Mouse (Mus musculus) intestine, embryonic 15.5 days (tissue): ENCODE measurements at regions not wholly inside any gene's neighbourhood (a gene's known extent, or its start where the extent isn't known, plus 50 kb on each side); places are given as distances from the start of the nearest gene placed in this dataset.
A peak's percentile ranks its signal among the peaks of the same experiment; 100 is the strongest.

Source experiments
- ATAC-seq: fragments of 200-750 bp; cut with Nextera tagmentation; 2 replicates; pipeline ENCODE4 v1.8.0; 2017; ENCODE audit warnings: moderate TSS enrichment, moderate library complexity
- H3K27ac ChIP-seq: fragments of 300-500 bp; sonication (generic); 2 replicates; pipeline ENCODE4 v1.5.1; 2015; ENCODE audit warnings: mild to moderate bottlenecking, inconsistent platforms
- H3K27me3 ChIP-seq: fragments of 300-500 bp; sonication (generic); replicated peaks from 2 replicates; pipeline ENCODE4 v1.6.1; 2015; ENCODE audit warnings: inconsistent platforms
- H3K36me3 ChIP-seq: fragments of 300-500 bp; sonication (generic); 2 replicates; pipeline ENCODE4 v1.6.1; 2015; ENCODE audit warnings: inconsistent platforms
- H3K4me1 ChIP-seq: fragments of 300-500 bp; sonication (generic); replicated peaks from 2 replicates; pipeline ENCODE4 v1.6.1; 2015; ENCODE audit warnings: inconsistent platforms
- H3K4me2 ChIP-seq: fragments of 300-500 bp; sonication (generic); replicated peaks from 2 replicates; pipeline ENCODE4 v1.6.1; 2015; ENCODE audit warnings: mild to moderate bottlenecking, inconsistent platforms
- H3K4me3 ChIP-seq: fragments of 300-500 bp; sonication (generic); replicated peaks from 2 replicates; pipeline ENCODE4 v1.5.1; 2015; ENCODE audit warnings: inconsistent platforms
- H3K9ac ChIP-seq: fragments of 300-500 bp; sonication (generic); 2 replicates; pipeline ENCODE4 v1.6.1; 2015; ENCODE audit warnings: inconsistent platforms
- H3K9me3 ChIP-seq: fragments of 300-500 bp; sonication (generic); 2 replicates; pipeline ENCODE4 v1.6.1; 2016; ENCODE audit warnings: inconsistent platforms
- WGBS: fragments of 180-500 bp; shearing (Covaris S2); methylation state at CpG from one replicate; pipeline ENCODE4 v1.1.7; 2015; 5-methylcytosine and 5-hydroxymethylcytosine counted together

- no peaks in the 10 kb centered on the region for H3K36me3 ChIP-seq
- WGBS = 84% methylated on average over 2 of the region's 2 CpGs
- H3K4me1 ChIP-seq = no peaks in the 10 kb centered on the region
- no peak overlapping the region for H3K27ac ChIP-seq
- H3K4me2 ChIP-seq = no peak overlapping the region
- no peak overlapping the region for H3K9ac ChIP-seq
- no peaks in the 10 kb centered on the region for H3K9me3 ChIP-seq
- no peak for ATAC-seq
- no peaks in the 10 kb centered on the region for H3K27me3 ChIP-seq
- no peak overlapping the region for H3K4me3 ChIP-seq
Measured at GRCm38 (mm10) chr8:56789549-56790270, 238.8 kb downstream of the Fbxo8 start.

DNA sequence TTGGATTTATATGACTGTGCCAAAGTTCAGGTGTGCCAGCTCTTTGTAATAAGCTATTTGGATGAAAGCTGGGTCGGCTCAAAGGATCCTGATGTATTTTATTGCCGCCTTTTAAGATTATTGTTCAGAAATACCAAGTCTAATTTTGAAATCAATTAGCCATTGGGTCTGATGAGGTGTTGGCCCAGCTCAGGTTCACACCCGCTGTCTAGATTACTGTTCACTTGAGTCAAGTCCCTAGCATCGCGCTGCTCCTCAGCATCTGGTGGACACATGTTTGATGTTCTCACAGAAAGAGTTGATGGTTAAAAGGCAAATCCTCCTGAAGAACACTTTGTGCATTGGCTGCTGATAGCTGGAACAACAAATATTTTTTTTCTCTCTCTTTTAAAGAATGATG is 281.8 kb downstream of the Fbxo8 start:
- H3K9ac ChIP-seq = no peak overlapping the region
- no peak overlapping the region for H3K27ac ChIP-seq
- no peak for ATAC-seq
- no peaks in the 10 kb centered on the region for H3K36me3 ChIP-seq
- WGBS = 88% methylated on average over 5 of the region's 5 CpGs
- no peak overlapping the region for H3K4me2 ChIP-seq
- no peaks in the 10 kb centered on the region for H3K4me1 ChIP-seq
- no peak overlapping the region for H3K4me3 ChIP-seq
- H3K27me3 ChIP-seq = no peaks in the 10 kb centered on the region
- H3K9me3 ChIP-seq = no peaks in the 10 kb centered on the region

DNA sequence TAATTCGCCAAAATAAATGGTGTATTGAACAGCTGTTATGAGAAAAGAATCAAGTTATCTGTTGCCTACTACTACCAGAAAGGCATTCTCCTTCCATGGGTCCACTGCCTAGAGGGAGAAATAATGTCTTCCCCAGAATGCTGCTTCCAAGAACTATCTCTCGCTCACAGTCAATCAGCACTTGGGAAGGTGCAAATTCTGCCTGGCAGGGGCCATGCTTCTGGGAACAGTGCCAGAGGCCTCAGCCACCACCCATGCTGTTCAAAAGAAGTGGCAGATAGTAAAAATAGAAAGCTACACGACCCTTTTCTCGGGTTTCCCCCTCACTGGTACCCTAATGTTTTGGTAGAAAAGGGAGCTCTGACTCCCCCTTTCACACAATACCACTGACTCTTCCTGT is 282.2 kb downstream of the Fbxo8 start:
- no peaks in the 10 kb centered on the region for H3K4me1 ChIP-seq
- H3K9ac ChIP-seq = no peak overlapping the region
- H3K27ac ChIP-seq = no peak overlapping the region
- no peak overlapping the region for H3K4me2 ChIP-seq
- H3K4me3 ChIP-seq = no peak overlapping the region
- no peak for ATAC-seq
- H3K27me3 ChIP-seq = no peaks in the 10 kb centered on the region
- WGBS = 49% methylated on average over 4 of the region's 4 CpGs
- no peaks in the 10 kb centered on the region for H3K36me3 ChIP-seq
- H3K9me3 ChIP-seq = no peaks in the 10 kb centered on the region

DNA sequence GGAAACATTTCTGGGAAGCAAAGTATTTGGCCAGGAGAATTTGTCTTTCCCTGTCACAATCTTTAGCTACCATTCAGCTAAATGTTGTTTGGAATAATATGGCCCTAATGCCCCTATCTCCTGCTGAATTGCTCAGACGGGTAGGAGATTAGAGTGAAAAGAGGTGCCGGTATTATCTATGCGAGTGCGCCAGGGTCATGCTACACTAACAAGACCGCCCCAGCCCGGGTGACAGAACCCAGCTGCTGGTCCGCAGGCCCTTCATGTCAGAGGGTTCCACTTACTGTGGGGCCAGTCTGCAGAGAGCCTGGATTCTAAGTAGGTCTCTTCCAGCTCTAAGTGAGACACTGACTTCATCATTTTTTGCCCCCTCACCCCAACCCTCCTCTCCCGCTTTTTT is 332.6 kb downstream of the Fbxo8 start:
- Histone ChIP-seq H3K9ac (no peak overlapping the region), H3K4me2 (peak overlapping the region; percentile 22), H3K4me1 (0 out of 2 replicates have a peak, but pooled peaks cover 2% of the 10 kb centered on the region), H3K9me3 (no peaks in the 10 kb centered on the region), H3K27ac (no peak overlapping the region), H3K27me3 (no peaks in the 10 kb centered on the region), H3K36me3 (no peaks in the 10 kb centered on the region), H3K4me3 (no peak overlapping the region)
- 8% methylated on average over 8 of the region's 8 CpGs for WGBS
- peak; percentile 61; the same call in 1 of the 2 replicates for ATAC-seq

DNA sequence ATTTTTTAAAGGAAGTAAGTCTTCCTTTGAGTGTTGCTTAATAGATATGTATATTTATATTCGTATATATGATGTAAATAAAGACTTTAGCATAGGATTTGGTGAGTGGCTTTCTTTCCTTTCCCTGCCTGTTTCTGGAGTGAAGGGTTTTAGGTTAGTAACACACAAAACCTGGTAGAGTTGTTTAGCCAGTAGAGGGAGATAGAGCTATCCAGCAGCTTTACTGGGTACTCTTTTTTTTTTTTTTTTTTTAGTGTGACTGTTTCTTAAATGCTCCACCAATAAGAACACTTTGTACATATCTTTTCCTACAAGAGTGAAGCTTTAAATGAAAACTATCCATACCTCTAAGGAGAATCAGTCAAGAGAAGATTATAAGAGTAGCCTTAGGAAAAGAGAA is 333.3 kb downstream of the Fbxo8 start:
- WGBS = 8% methylated on average over 1 of the region's 1 CpGs
- no peaks in the 10 kb centered on the region for H3K36me3 ChIP-seq
- no peaks in the 10 kb centered on the region for H3K9me3 ChIP-seq
- no peak overlapping the region for H3K9ac ChIP-seq
- no peak for ATAC-seq
- H3K27me3 ChIP-seq = no peaks in the 10 kb centered on the region
- no peak overlapping the region for H3K27ac ChIP-seq
- H3K4me3 ChIP-seq = no peak overlapping the region
- H3K4me1 ChIP-seq = 0 out of 2 replicates have a peak, but pooled peaks cover 2% of the 10 kb centered on the region
- no peak overlapping the region for H3K4me2 ChIP-seq

- no peak overlapping the region for H3K27ac ChIP-seq
- H3K4me2 ChIP-seq = no peak overlapping the region
- no peaks in the 10 kb centered on the region for H3K36me3 ChIP-seq
- 53% methylated on average over 3 of the region's 3 CpGs for WGBS
- no peaks in the 10 kb centered on the region for H3K9me3 ChIP-seq
- H3K27me3 ChIP-seq = no peaks in the 10 kb centered on the region
- ATAC-seq = no peak
- H3K4me3 ChIP-seq = no peak overlapping the region
- H3K9ac ChIP-seq = no peak overlapping the region
- no peaks in the 10 kb centered on the region for H3K4me1 ChIP-seq
Measured at GRCm38 (mm10) chr8:56893638-56894037, 342.7 kb downstream of the Fbxo8 start.

GRCm38 (mm10) chr8:56915362-56915761 is 364.5 kb downstream of the Fbxo8 start:
- H3K9me3 ChIP-seq = no peaks in the 10 kb centered on the region
- WGBS = 79% methylated on average over 5 of the region's 5 CpGs
- H3K4me1 ChIP-seq = no peaks in the 10 kb centered on the region
- no peak overlapping the region for H3K27ac ChIP-seq
- no peak overlapping the region for H3K9ac ChIP-seq
- H3K4me3 ChIP-seq = no peak overlapping the region
- H3K4me2 ChIP-seq = no peak overlapping the region
- ATAC-seq = no peak
- no peaks in the 10 kb centered on the region for H3K36me3 ChIP-seq
- H3K27me3 ChIP-seq = no peaks in the 10 kb centered on the region

DNA sequence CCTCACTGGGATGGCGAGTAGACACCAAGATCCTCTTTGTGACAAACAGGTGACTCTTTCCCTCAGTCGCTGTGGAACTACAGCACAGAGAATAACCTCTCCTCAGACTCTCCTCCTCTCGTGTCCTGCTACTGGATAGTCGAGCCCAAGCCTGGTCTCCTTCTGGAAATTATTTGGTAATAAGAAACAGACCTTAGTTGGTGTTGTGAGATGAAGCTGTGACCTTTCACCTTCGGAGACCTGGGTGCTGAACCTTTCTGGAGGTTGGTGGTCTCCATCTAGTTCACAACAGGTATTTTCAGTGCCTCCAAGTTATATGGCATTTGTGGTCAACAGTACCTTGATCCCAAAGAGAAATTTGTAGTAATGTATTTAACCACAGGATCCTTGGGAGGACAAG is 365.1 kb downstream of the Fbxo8 start:
- H3K4me1 ChIP-seq = no peaks in the 10 kb centered on the region
- no peak overlapping the region for H3K9ac ChIP-seq
- no peak overlapping the region for H3K27ac ChIP-seq
- ATAC-seq = no peak
- H3K4me3 ChIP-seq = no peak overlapping the region
- WGBS = 92% methylated on average over 5 of the region's 5 CpGs
- no peaks in the 10 kb centered on the region for H3K36me3 ChIP-seq
- H3K9me3 ChIP-seq = no peaks in the 10 kb centered on the region
- H3K27me3 ChIP-seq = no peaks in the 10 kb centered on the region
- H3K4me2 ChIP-seq = no peak overlapping the region

DNA sequence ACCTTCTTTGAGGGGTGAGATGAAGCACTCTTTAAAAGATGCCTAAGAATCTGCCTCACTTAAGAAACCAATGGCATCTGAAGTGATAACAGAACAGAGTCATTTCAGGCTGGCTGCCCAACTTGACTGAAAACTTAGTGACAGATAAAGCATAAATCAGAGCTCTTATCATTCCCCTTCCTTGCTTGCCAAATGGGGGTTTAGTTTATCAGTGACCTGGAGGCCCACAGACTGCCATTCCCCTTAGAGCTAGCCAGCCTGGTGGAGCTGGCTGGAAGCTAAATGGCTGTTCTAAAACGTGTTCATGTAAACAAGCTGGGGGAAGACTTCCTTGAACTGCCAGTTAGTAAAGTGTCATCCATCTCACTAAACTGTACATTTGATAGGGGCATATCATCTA is 373.8 kb downstream of the Fbxo8 start:
- H3K9me3 ChIP-seq = no peaks in the 10 kb centered on the region
- no peak overlapping the region for H3K4me2 ChIP-seq
- no peak overlapping the region for H3K27ac ChIP-seq
- no peak for ATAC-seq
- WGBS = 5% methylated on average over 1 of the region's 1 CpGs
- no peak overlapping the region for H3K9ac ChIP-seq
- no peaks in the 10 kb centered on the region for H3K27me3 ChIP-seq
- no peak overlapping the region for H3K4me3 ChIP-seq
- H3K36me3 ChIP-seq = no peaks in the 10 kb centered on the region
- no peaks in the 10 kb centered on the region for H3K4me1 ChIP-seq

DNA sequence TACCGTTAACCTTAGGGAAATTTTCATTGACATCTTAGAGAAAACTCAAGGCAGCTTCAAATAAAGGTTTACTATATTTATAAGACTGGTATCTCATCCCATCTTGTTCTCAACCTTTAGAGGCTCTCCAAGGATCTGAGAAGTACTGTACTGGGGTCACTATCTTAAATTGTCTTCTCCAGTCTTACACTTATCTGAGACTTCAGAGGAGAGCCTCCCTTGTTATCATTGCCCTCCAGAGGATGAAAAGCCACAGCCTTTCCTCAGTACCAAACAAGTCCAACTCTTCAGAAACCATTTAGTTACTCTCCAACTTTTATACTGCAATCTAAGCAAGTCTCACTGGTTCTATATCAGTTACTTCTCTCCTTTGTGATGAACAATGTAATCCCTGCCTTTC is 376.3 kb downstream of the Fbxo8 start:
- no peaks in the 10 kb centered on the region for H3K27me3 ChIP-seq
- no peaks in the 10 kb centered on the region for H3K4me1 ChIP-seq
- no peak overlapping the region for H3K4me2 ChIP-seq
- no peaks in the 10 kb centered on the region for H3K9me3 ChIP-seq
- H3K9ac ChIP-seq = no peak overlapping the region
- no peaks in the 10 kb centered on the region for H3K36me3 ChIP-seq
- 98% methylated on average over 1 of the region's 1 CpGs for WGBS
- no peak overlapping the region for H3K4me3 ChIP-seq
- ATAC-seq = no peak
- H3K27ac ChIP-seq = no peak overlapping the region

DNA sequence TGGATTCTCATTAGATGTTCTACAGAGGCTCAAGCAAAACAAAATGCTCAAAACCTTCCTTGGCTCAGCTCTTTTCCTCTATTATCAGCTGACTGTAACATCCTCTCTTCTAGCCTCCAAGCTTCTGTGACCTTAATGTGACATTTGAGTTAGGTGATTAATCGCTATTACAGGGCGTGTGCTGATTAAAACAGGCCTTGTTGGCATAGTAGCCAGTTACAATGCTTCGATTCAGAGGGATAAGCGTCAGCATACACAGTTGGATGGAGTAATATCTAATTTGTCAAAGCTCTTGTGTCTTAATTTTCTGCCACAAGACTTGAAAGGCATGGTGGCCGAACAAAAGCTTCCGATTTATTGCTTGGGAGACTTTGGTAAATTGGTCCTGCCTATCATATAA is 378.2 kb downstream of the Fbxo8 start:
- no peaks in the 10 kb centered on the region for H3K9me3 ChIP-seq
- ATAC-seq = 0 out of 2 replicates have a peak, but pooled peaks have one; percentile 34
- no peak overlapping the region for H3K9ac ChIP-seq
- no peak overlapping the region for H3K27ac ChIP-seq
- H3K36me3 ChIP-seq = no peaks in the 10 kb centered on the region
- 68% methylated on average over 6 of the region's 6 CpGs for WGBS
- no peaks in the 10 kb centered on the region for H3K27me3 ChIP-seq
- peaks cover 3% of the 10 kb centered on the region; the same call in 1 of the 2 replicates for H3K4me1 ChIP-seq
- no peak overlapping the region for H3K4me3 ChIP-seq
- no peak overlapping the region for H3K4me2 ChIP-seq

DNA sequence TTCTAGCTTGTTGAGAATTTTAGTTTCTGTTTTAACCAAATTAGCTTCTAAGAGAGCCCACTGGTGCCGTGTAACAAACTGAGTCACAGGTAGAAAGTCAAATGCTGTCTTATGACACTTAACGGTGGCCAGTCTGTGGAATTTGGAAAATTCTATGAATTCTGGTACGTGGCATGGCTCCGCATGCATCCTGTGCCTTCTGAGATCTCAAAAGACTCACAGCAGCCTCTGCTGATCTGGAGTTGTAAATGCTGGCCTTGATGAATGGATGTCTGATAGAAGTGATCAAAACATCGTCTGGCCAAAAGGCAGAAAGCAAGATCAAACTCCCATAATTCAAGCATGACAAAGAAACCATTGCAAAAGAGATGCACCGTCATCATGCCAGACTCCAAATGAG is 381.5 kb downstream of the Fbxo8 start:
- Histone ChIP-seq H3K4me2 (peak overlapping the region; percentile 20; the same call in 1 of the 2 replicates), H3K9me3 (no peaks in the 10 kb centered on the region), H3K36me3 (no peaks in the 10 kb centered on the region), H3K4me3 (no peak overlapping the region), H3K9ac (no peak overlapping the region), H3K27me3 (no peaks in the 10 kb centered on the region), H3K4me1 (peaks cover 3% of the 10 kb centered on the region; the same call in 1 of the 2 replicates), H3K27ac (no peak overlapping the region)
- WGBS = 39% methylated on average over 6 of the region's 6 CpGs
- no peak for ATAC-seq

- no peaks in the 10 kb centered on the region for H3K9me3 ChIP-seq
- no peaks in the 10 kb centered on the region for H3K36me3 ChIP-seq
- no peak for ATAC-seq
- no peak overlapping the region for H3K27ac ChIP-seq
- no peaks in the 10 kb centered on the region for H3K27me3 ChIP-seq
- H3K4me2 ChIP-seq = no peak overlapping the region
- H3K9ac ChIP-seq = no peak overlapping the region
- no peaks in the 10 kb centered on the region for H3K4me1 ChIP-seq
- H3K4me3 ChIP-seq = no peak overlapping the region
- 39% methylated on average over 7 of the region's 7 CpGs for WGBS
Measured at GRCm38 (mm10) chr8:56962186-56962585, 358.6 kb upstream of the Hand2 start.
